Mouse (Mus musculus) liver, embryonic 14.5 days (tissue): Measurements from ENCODE around the gene Cdh12.

Source experiments
- CTCF ChIP-seq: IDR thresholded peaks from 2 replicates; pipeline ENCODE4 v1.5.1; 2016; ENCODE audit warnings: antibody characterized with exemption, low read depth, control low read depth
- EP300 ChIP-seq: IDR thresholded peaks from 2 replicates; pipeline ENCODE4 v1.6.1; 2016; ENCODE audit warnings: antibody characterized with exemption, low read depth

DNA sequence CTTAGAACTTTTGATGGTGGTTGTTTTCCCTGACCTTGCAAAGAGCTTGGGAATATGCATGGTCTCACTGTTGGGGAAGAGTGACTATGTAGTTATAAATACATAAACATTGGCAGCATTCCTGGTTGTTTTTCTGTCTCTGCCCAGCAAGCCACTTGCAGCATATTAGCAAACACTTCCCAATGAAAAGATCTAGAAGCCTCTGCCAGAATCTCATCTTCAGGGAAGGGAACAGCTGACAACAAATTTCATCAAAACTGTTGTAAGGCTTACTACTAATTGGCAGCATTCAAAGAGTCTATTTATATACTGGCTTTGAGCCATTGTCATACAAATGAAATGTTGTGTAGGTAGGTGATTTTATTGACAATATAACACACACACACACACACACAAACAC lies 218.3 kb downstream of the Cdh12 start:
- TF ChIP-seq CTCF, result no peak
- TF ChIP-seq EP300, result no peak
